Mouse (Mus musculus) layer of hippocampus, adult 9-10 months (tissue): ENCODE data around the gene Klhl26.
A peak's percentile ranks its signal among the peaks of the same experiment; 100 is the strongest.

Experiments used
- DNase-seq: peaks from one replicate; pipeline ENCODE4 v3.0.0; 2022; ENCODE audit warnings: low spot score

Klhl26 gene

GRCm38 (mm10) chr8:70447639-70448420, 28.9 kb downstream of the Klhl26 start:
- DNase-seq, result no peak

GRCm38 (mm10) chr8:70445988-70446387, 30.8 kb downstream of the Klhl26 start:
- no peak for DNase-seq

GRCm38 (mm10) chr8:70443326-70443725, 33.4 kb downstream of the Klhl26 start:
- DNase-seq, result no peak

- no peak for DNase-seq
These were observed 35.2 kb downstream of the Klhl26 start for GRCm38 (mm10) chr8:70441565-70441964.

- no peak for DNase-seq
These were observed 36.5 kb downstream of the Klhl26 start for GRCm38 (mm10) chr8:70440246-70440645.

GRCm38 (mm10) chr8:70439848-70440179, 37.0 kb downstream of the Klhl26 start:
- DNase-seq, result no peak

- peak; percentile 81 for DNase-seq
These were observed 37.5 kb downstream of the Klhl26 start, which contains the start of gene Crtc1 for GRCm38 (mm10) chr8:70439055-70439847. TSS of gene Crtc1 (minus strand) at chr8:70439579.

GRCm38 (mm10) chr8:70438423-70438822, 38.3 kb downstream of the Klhl26 start:
- no peak for DNase-seq

- no peak for DNase-seq
These were observed 41.6 kb downstream of the Klhl26 start for GRCm38 (mm10) chr8:70435156-70435555.

- DNase-seq, result no peak
These were observed 43.7 kb downstream of the Klhl26 start for GRCm38 (mm10) chr8:70432991-70433536.

- no peak for DNase-seq
These were observed 45.6 kb downstream of the Klhl26 start for GRCm38 (mm10) chr8:70431213-70431612.

GRCm38 (mm10) chr8:70426300-70426907, 50.4 kb downstream of the Klhl26 start:
- no peak for DNase-seq

- no peak for DNase-seq
These were observed 54.0 kb downstream of the Klhl26 start for GRCm38 (mm10) chr8:70422722-70423121.

GRCm38 (mm10) chr8:70421349-70422104, 55.2 kb downstream of the Klhl26 start:
- no peak for DNase-seq

- no peak for DNase-seq
These were observed 56.7 kb downstream of the Klhl26 start for GRCm38 (mm10) chr8:70419879-70420643.

- DNase-seq, result peak; percentile 49
These were observed 57.8 kb downstream of the Klhl26 start for GRCm38 (mm10) chr8:70418954-70419353.

- DNase-seq, result no peak
These were observed 58.9 kb downstream of the Klhl26 start for GRCm38 (mm10) chr8:70417914-70418313.

GRCm38 (mm10) chr8:70416941-70417340, 59.8 kb downstream of the Klhl26 start:
- DNase-seq, result no peak

- no peak for DNase-seq
These were observed 61.0 kb downstream of the Klhl26 start for GRCm38 (mm10) chr8:70415540-70416451.
